Mouse (Mus musculus) E14TG2a.4 (cell line): ENCODE results near the gene Poldip2.

ENCODE experiments used
- CTCF ChIP-seq: conservative IDR thresholded peaks from 2 replicates; pipeline ENCODE4 v1.5.1; 2014; ENCODE audit warnings: low read length
- NANOG ChIP-seq: IDR thresholded peaks from 2 replicates; pipeline ENCODE4 v1.6.1; 2014; ENCODE audit warnings: borderline replicate concordance, low read length, mixed read lengths
- POU5F1 ChIP-seq: IDR thresholded peaks from 2 replicates; pipeline ENCODE4 v1.6.1; 2014; ENCODE audit warnings: low read length, borderline replicate concordance

DNA sequence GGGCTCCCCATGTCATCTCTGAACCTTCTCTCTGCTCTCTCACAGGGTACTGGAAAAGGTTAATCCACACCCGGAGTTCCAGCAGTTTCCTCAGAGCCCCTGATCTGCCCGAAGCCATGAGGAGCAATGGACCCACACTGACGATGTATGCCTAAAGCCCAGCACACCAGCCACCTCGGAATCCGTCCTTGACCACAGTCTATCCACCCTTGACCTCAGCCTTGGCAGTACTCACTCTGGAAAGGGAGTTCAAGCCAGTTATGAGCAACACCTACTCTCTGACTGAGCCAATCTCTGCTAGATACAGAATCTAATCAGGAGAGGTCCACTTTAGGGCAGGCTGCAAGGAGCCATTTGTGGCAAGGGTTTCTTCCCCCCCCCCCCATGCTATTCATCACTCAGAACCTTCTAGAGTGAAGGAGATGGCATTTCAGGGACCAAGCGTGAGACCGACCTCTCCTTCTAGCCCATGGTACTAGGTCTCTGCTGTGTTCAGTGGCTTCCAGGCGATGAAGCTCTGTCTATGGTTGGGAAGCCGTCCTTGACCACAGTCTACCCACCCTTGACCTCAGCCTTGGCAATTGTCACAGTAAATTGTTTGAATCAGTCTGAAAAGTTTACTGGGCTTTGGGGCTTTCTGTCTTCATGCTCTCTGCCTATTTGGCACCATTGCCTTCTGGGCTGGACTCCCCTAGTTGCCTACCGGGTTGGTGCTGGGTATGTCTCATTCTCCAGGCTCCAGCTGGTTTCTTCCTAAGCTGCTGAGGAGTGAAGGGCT, 40.5 kb upstream of the Poldip2 start:
- TF ChIP-seq CTCF (no peak), NANOG (no peak), POU5F1 (no peak)
